Mouse (Mus musculus) cerebellum, adult 2 months (tissue): ENCODE data around the gene Akap11.

ENCODE experiments used
- CTCF ChIP-seq: fragments of 200-500 bp; IDR thresholded peaks from 2 replicates; pipeline ENCODE4 v1.5.1; 2011; ENCODE audit warnings: low read depth, mild to moderate bottlenecking, control low read depth, low read length, moderate library complexity, borderline replicate concordance; ENCODE audit not compliant: insufficient read depth
- POLR2A ChIP-seq: fragments of 200-500 bp; IDR thresholded peaks from 2 replicates; pipeline ENCODE4 v1.6.1; 2011; ENCODE audit warnings: low read length, control low read depth, borderline replicate concordance; ENCODE audit not compliant: insufficient read depth

- TF ChIP-seq CTCF (no peak), POLR2A (no peak)
Measured at GRCm38 (mm10) chr14:78496691-78497090, 39.9 kb downstream of the Akap11 start.
